Mouse (Mus musculus) liver, embryonic 16.5 days (tissue): ENCODE measurements at regions not wholly inside any gene's neighbourhood (a gene's known extent, or its start where the extent isn't known, plus 50 kb on each side); places are given as distances from the start of the nearest gene placed in this dataset.

Experiments used
- ATAC-seq: fragments of 200-750 bp; cut with Nextera tagmentation; 2 replicates; pipeline ENCODE4 v1.8.0; 2017; ENCODE audit warnings: low read depth, mild to moderate bottlenecking, moderate number of reproducible peaks, moderate library complexity
- H3K27ac ChIP-seq: fragments of 300-500 bp; sonication (generic); 2 replicates; pipeline ENCODE4 v1.5.1; 2014; ENCODE audit warnings: mild to moderate bottlenecking, low read length
- H3K27me3 ChIP-seq: fragments of 300-500 bp; sonication (generic); 2 replicates; pipeline ENCODE4 v1.6.1; 2014; ENCODE audit warnings: low read depth, low read length, mixed read lengths; ENCODE audit not compliant: control insufficient read depth, insufficient read depth
- H3K36me3 ChIP-seq: fragments of 300-500 bp; sonication (generic); 2 replicates; pipeline ENCODE4 v1.6.1; 2014; ENCODE audit warnings: mild to moderate bottlenecking; ENCODE audit not compliant: control insufficient read depth, insufficient read depth
- H3K4me1 ChIP-seq: fragments of 300-500 bp; sonication (generic); 2 replicates; pipeline ENCODE4 v1.6.1; 2014; ENCODE audit warnings: low read depth, low read length, mixed read lengths; ENCODE audit not compliant: control insufficient read depth
- H3K4me2 ChIP-seq: fragments of 300-500 bp; sonication (generic); 2 replicates; pipeline ENCODE4 v1.6.1; 2014; ENCODE audit warnings: low read depth, low read length, mixed read lengths
- H3K4me3 ChIP-seq: fragments of 300-500 bp; sonication (generic); 2 replicates; pipeline ENCODE4 v1.5.1; 2014; ENCODE audit warnings: low read depth, mild to moderate bottlenecking, low read length
- H3K9ac ChIP-seq: fragments of 300-500 bp; sonication (generic); 2 replicates; pipeline ENCODE4 v1.6.1; 2014; ENCODE audit warnings: low read depth, low read length
- H3K9me3 ChIP-seq: fragments of 300-500 bp; sonication (generic); replicated peaks from 2 replicates; pipeline ENCODE4 v1.6.1; 2016; ENCODE audit warnings: low read length; ENCODE audit not compliant: control insufficient read depth
- WGBS: fragments of 180-500 bp; shearing (Covaris S2); extraction: QIAGEN DNeasy Blood & Tissue Kit; methylation state at CpG from one replicate; pipeline ENCODE4 v1.1.7; 2014; ENCODE audit not compliant: insufficient replicate concordance; 5-methylcytosine and 5-hydroxymethylcytosine counted together

DNA sequence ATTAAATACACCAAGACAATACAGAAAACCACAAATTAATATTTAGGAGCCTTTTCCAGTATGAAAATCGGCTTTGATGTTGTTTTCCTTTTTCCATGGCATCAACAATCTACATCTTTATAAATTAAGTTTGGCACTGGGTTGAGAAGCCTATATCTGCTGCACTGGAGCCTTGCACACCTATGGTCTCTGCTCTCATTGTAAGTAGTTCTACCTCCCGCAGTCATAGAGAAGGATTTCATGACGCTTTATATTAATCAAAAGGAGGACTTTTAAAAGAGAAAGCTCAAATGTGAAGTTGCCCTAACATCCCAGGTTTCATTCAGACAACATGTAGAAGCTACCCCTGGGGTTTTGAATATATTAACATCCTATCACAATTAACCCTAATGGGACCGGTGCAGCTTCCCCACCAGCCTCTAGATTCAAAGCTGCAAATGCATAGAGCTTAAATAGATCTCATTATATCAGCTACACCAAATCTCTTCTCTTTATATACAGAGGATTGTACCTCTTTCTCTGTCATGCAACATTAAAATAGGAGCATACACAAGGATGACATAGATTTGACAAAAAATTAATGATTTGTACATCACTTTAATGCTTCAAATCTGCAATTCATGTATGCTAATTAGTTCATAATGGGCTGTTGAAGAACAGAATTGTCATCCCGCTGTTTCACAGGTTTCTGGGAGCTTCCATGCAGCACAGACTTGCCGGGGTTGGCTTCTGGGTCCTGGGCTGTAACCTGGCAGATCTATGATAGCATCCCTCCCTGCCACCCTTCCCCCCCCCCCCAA is 166.6 kb upstream of the Pard3b start:
- H3K9me3 ChIP-seq = no peaks in the 10 kb centered on the region
- H3K36me3 ChIP-seq = no peaks in the 10 kb centered on the region
- H3K27ac ChIP-seq = no peak overlapping the region
- no peak overlapping the region for H3K4me2 ChIP-seq
- no peak overlapping the region for H3K4me3 ChIP-seq
- H3K4me1 ChIP-seq = no peaks in the 10 kb centered on the region
- no peaks in the 10 kb centered on the region for H3K27me3 ChIP-seq
- H3K9ac ChIP-seq = no peak overlapping the region
- ATAC-seq = no peak
- WGBS = 71% methylated on average over 6 of the region's 6 CpGs

DNA sequence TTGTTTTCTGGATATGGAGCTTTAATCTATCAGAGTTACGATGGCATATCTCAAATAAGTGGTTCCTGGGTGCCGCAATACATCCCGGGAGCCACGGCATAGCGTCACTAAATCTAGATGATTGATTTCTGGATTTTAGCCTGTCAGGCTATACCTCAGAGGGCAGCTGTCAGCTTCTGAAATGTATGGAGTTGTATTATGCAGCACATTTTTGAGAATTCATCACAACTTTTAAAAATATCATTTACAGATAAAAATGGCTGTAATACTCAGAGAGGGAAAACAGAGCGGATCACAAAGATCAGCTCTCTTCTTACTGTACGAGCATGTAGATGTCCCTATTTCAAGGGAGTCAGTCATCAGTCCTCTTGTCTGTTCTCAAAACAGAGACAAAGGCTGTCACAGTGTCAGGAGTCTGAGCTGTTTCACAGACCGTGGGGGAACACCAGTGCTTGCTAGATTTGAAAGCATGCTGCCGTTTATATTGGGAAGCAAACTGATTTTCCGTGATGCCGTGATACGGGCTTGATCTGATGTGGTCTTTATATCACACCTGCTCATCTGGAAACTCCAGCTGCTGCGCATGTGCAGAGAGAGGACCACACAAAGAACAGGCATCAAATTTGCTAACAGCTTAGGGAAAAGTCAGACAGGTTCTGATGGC is 165.9 kb upstream of the Pard3b start:
- no peak overlapping the region for H3K4me2 ChIP-seq
- H3K27me3 ChIP-seq = no peaks in the 10 kb centered on the region
- no peaks in the 10 kb centered on the region for H3K9me3 ChIP-seq
- no peak overlapping the region for H3K27ac ChIP-seq
- no peak overlapping the region for H3K4me3 ChIP-seq
- no peaks in the 10 kb centered on the region for H3K4me1 ChIP-seq
- WGBS = 65% methylated on average over 13 of the region's 13 CpGs
- no peak overlapping the region for H3K9ac ChIP-seq
- H3K36me3 ChIP-seq = no peaks in the 10 kb centered on the region
- ATAC-seq = no peak

DNA sequence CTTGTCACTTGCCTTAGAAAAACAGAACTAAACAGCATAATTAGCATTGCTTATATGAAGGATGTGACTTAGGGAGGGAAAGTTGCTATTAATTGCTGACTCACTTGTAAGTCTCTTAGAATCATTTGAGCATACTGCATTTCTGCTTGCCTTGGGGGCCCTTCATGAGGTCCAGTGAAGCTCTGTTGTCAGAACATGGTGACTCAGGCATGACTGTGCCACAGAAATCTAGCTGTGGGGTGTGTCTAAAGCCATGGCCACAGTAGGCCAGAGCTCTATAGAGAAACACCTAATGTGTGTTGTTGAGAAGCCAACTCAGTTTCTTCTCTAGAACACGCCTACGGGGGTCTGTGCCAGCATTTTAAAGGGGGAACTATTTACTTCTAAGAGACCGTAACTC is 153.2 kb upstream of the Pard3b start:
- 67% methylated on average over 3 of the region's 3 CpGs for WGBS
- H3K27me3 ChIP-seq = no peaks in the 10 kb centered on the region
- ATAC-seq = no peak

DNA sequence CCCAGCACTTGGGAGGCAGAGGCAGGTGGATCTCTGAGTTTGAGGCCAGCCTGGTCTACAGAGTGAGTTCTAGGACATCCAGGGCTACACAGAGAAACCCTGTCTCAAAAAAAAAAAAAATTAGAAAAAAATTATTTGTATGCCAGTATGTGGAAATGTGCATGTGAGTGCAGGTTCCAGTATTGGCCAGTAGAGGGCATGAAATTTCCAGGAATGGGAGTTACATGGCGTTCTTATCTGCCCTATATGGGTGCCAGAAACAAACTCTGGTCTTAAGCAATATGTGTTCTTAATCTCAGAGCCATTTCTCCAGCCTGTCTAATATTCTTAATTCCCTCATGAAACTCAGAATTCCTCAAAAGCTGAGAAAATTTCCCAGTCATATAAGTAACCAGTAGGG is 113.7 kb upstream of the Pard3b start:
- no peak for ATAC-seq
- Histone ChIP-seq H3K4me3 (no peak overlapping the region), H3K4me2 (no peak overlapping the region), H3K9me3 (no peaks in the 10 kb centered on the region), H3K9ac (no peak overlapping the region), H3K27ac (no peak overlapping the region), H3K4me1 (no peaks in the 10 kb centered on the region), H3K36me3 (no peaks in the 10 kb centered on the region), H3K27me3 (no peaks in the 10 kb centered on the region)
- WGBS = 39% methylated on average over 1 of the region's 1 CpGs

More for the DNA sequence above, 153.2 kb upstream of the Pard3b start:
- H3K27ac ChIP-seq = no peak overlapping the region
- no peaks in the 10 kb centered on the region for H3K4me1 ChIP-seq
- H3K9me3 ChIP-seq = no peaks in the 10 kb centered on the region
- H3K36me3 ChIP-seq = no peaks in the 10 kb centered on the region
- H3K9ac ChIP-seq = no peak overlapping the region
- no peak overlapping the region for H3K4me3 ChIP-seq
- no peak overlapping the region for H3K4me2 ChIP-seq

DNA sequence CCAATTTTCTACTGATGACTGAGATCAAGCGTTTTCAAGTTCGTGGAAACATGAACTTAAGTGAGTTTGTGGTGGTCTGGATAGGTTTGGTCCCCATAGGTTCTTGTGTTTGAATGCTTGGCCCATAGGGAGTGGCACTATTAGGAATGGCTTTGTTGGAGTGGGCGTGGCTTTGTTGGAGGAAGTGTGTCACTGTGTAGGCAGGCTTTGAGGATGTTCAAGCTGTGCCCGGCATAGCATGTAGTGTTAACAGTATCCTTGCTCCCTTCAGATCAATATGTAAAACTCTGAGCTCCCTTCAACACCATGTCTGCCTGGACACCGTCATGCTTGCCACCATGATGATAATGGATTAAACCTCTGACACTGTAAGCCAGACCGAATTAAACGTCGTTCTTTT is 112.7 kb upstream of the Pard3b start:
- 70% methylated on average over 8 of the region's 8 CpGs for WGBS
- no peaks in the 10 kb centered on the region for H3K27me3 ChIP-seq
- no peak overlapping the region for H3K27ac ChIP-seq
- no peak overlapping the region for H3K4me2 ChIP-seq
- H3K36me3 ChIP-seq = no peaks in the 10 kb centered on the region
- H3K9ac ChIP-seq = no peak overlapping the region
- no peak for ATAC-seq
- no peaks in the 10 kb centered on the region for H3K4me1 ChIP-seq
- no peaks in the 10 kb centered on the region for H3K9me3 ChIP-seq
- H3K4me3 ChIP-seq = no peak overlapping the region

DNA sequence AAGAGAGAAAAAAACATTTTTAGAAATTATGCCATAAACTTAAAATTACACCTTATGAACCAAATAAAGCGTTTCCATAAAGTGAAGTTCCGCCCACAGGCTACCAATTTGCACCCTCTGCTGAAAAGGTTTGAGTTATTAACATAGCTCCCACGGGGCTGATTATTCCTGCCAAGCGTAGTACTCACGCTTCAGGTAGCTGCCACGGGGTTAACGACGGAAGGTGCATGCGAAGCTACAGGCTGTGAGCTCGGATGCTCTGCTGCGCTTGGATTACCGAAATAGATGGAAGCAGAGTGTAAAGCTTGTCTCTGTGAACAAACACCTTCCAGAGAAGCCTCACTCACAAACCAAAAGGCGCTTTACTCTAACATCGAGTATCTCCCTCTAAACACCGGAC is 109.9 kb upstream of the Pard3b start:
- no peak overlapping the region for H3K9ac ChIP-seq
- H3K36me3 ChIP-seq = no peaks in the 10 kb centered on the region
- H3K4me1 ChIP-seq = no peaks in the 10 kb centered on the region
- no peaks in the 10 kb centered on the region for H3K27me3 ChIP-seq
- no peak overlapping the region for H3K27ac ChIP-seq
- H3K9me3 ChIP-seq = no peaks in the 10 kb centered on the region
- no peak overlapping the region for H3K4me3 ChIP-seq
- no peak overlapping the region for H3K4me2 ChIP-seq
- WGBS = 73% methylated on average over 15 of the region's 15 CpGs
- no peak for ATAC-seq

DNA sequence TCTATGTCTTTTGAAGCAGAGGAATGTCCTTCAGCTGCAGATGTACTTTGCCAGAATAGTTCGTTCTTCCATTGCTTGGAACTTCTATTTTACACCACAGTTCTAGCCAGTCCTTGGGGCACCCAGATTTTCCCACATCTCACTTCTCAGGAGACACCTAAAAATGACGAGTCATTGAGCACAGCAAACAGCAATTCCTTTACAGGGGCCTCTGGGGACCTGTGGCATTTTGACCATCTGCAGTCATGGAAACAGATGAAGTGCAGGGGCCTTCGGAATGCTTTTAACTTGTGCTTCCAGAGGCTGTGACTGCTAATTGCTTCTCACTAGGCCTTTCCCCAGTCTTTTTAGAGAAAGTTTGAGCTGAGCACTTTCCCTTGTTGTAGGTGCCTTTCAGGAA is 108.5 kb upstream of the Pard3b start:
- no peak for ATAC-seq
- no peaks in the 10 kb centered on the region for H3K36me3 ChIP-seq
- H3K4me2 ChIP-seq = no peak overlapping the region
- WGBS = 30% methylated on average over 3 of the region's 3 CpGs
- no peak overlapping the region for H3K4me3 ChIP-seq
- no peak overlapping the region for H3K27ac ChIP-seq
- H3K9ac ChIP-seq = no peak overlapping the region
- no peaks in the 10 kb centered on the region for H3K4me1 ChIP-seq
- H3K27me3 ChIP-seq = no peaks in the 10 kb centered on the region
- no peaks in the 10 kb centered on the region for H3K9me3 ChIP-seq

DNA sequence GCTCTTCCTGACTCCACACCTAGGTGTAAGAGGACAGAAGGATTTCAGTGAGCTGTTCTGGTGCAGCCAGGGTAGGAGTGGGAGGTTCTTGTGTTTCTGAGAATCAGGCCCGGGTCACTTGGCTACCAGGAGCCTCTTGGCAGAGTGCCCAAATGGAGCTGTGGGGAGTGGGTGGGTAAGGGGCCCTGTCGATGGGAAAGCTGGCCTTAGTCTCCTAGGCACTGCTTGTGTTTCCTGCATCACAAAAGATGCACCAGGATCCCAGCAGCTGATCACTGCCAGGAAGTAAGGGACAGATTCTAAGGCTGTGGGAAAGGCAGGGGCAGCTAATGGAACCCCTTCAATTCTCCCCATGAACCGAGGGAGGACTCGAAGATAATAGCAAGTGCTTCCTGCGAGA is 107.1 kb upstream of the Pard3b start:
- no peaks in the 10 kb centered on the region for H3K36me3 ChIP-seq
- ATAC-seq = no peak
- H3K27me3 ChIP-seq = no peaks in the 10 kb centered on the region
- no peaks in the 10 kb centered on the region for H3K9me3 ChIP-seq
- WGBS = 38% methylated on average over 5 of the region's 5 CpGs
- H3K9ac ChIP-seq = no peak overlapping the region
- H3K4me3 ChIP-seq = no peak overlapping the region
- H3K27ac ChIP-seq = no peak overlapping the region
- H3K4me1 ChIP-seq = no peaks in the 10 kb centered on the region
- no peak overlapping the region for H3K4me2 ChIP-seq

DNA sequence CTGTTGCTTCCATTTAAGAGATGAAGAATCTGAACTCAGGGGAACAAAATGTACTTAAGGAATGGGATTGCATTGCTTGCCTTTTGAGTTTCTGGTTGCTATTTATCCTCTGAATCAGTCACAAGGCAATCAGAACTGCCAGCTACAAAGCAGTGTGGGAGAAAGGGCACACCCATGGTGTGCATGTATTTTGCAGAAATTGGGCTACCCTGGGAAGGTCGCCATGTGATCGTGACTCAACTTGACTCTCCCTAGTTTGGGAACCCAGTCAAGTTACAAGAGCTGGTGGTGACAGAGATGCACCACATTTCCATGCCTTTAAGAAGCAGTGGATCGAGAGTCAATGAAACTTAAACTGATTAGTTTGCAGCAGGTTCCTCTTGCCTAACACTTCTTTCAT is 98.5 kb upstream of the Pard3b start:
- Histone ChIP-seq H3K4me1 (no peaks in the 10 kb centered on the region), H3K4me2 (no peak overlapping the region), H3K36me3 (no peaks in the 10 kb centered on the region), H3K9ac (no peak overlapping the region), H3K27me3 (no peaks in the 10 kb centered on the region), H3K9me3 (no peaks in the 10 kb centered on the region), H3K4me3 (no peak overlapping the region), H3K27ac (no peak overlapping the region)
- 55% methylated on average over 3 of the region's 3 CpGs for whole genome bisulfite sequencing
- no peak for ATAC-seq
